Mouse (Mus musculus): ENCODE measurements around the gene Gm20388.

Gene Gm20388

GRCm38 (mm10) chr8:122020050-122020771 lies 2109.6 kb downstream of the Gm20388 start:
- no peak for DNase-seq (ENCODE audit: low spot score)

DNA sequence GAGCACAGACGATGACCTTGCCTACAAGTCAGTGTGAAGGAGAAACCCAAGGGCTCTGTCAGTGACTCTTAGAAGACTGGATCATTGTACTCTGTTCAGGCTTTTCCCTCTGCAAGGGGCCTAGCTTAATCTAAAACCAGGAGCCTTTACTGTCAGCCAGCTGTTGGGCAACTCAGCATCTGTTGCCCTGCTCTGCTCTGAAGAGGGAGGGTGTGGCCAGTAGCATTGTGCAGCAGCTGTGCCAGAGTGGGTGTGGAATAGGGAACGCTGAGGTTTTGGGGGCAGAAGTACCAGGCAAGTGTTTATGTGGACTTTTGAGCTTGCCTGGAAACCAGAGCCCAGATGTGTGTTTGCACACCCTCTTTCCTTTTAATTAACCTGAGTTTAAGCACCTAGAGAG lies 2111.1 kb downstream of the Gm20388 start:
- DNase-seq (ENCODE audit: low spot score), result no peak

DNA sequence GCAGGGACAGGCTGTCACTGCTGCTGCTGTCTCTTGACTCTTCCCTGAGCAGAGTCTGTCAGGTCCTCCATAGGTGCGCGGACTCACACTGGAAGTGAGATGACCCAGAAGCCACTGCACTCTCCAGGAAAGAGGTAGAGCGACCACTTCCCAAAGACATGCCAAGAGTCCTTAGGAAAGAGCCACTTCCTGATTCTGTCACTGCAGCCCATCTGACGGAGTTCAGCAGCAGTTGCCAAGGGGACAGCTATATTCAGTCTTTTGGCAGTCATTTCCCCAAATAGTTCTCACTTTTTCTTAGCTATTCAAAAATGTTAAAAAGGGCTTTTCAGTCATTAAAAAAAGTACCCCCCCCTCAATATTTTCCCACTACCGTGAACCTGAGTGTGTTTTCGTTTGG lies 2111.6 kb downstream of the Gm20388 start:
- DNase-seq (ENCODE audit: low spot score), result no peak

GRCm38 (mm10) chr8:122022705-122023104 lies 2112.1 kb downstream of the Gm20388 start:
- DNase-seq (ENCODE audit: low spot score), result no peak

DNA sequence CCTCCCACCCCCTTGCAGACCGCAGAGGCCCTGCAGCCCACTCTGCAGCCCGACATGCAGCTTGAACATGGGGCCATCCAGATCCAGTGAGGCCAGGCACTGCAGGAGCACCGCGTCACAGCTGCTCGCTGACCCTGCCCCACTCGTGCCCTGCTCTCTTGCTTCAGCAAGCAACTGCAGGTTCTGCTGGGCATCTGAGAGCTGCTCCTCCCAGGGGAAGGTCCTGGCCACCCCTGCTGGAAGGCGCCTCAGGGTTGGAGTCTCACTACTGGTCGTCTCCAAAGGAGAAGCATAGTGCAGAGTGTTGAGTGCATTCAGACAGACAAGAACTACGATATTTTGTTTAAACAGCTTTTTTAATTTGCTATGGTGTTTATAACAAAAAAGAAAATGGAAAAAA lies 2114.9 kb downstream of the Gm20388 start:
- DNase-seq (ENCODE audit: low spot score), result no peak

GRCm38 (mm10) chr8:122028116-122028515 lies 2117.5 kb downstream of the Gm20388 start:
- no peak for DNase-seq (ENCODE audit: low spot score)

GRCm38 (mm10) chr8:122030965-122031364 lies 2120.3 kb downstream of the Gm20388 start:
- no peak for DNase-seq (ENCODE audit: low spot score)

DNA sequence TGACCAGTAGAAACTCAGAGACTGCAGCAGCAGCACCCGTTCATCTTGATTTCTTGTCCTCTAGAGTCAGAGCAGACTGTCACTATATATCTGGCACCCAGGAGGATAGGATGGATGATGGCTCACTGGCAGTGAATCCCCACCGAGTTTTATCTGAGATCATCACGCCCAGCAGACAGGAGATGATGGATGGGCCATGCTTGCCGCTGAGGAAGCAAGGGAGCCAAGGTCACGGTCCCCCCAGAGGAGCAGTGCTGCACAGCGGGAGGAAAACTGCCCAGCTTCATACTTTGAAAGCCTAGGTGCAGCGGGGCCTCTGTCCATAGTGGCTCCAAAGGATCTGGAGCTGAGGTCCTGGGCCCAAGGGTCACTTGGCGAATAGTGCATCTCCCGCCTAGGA lies 2122.1 kb downstream of the Gm20388 start:
- DNase-seq (ENCODE audit: low spot score), result no peak

- no peak for DNase-seq (ENCODE audit: low spot score)
Observed at GRCm38 (mm10) chr8:122035543-122035942, 2124.9 kb downstream of the Gm20388 start.

DNA sequence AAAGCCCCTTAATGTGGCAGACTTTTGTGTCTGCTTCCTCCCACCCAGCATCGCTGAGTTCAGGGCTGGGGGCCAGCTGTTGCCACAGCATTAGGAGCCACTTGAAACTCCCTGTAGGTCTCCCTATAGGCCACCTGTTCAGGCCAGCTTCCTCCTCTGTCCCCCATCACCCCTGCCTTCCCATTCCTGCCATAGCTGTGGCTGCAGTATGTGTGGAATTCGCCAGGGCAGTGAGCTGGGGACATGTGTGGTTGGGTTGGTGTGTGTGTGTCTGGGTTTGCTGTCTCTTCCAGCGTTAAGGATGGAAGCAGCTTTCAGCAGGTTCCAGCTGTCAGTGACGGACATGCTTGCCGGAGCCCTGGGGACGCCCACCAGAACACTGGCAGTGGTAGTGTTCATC lies 2125.7 kb downstream of the Gm20388 start:
- no peak for DNase-seq (ENCODE audit: low spot score)

DNA sequence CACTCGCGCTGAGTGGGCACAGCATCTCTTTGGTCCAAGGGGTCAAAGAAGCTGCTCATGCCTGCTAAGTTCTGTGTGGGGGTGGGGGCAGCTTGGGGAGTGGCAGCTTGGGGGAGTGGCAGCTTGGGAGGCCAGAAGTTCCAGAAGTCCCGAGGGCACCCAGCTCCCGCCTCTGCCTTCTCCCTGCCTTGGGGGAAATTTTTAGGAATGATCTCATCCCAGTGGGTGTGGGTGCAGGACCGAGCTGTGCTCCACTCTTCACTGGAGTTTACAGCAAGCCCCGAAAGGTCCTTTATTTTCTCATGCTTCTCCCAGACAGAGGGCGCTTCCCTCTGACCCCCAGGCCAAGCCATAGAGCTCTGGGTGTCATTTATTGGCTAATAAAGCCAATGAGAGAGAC lies 2126.6 kb downstream of the Gm20388 start:
- no peak for DNase-seq (ENCODE audit: low spot score)

DNA sequence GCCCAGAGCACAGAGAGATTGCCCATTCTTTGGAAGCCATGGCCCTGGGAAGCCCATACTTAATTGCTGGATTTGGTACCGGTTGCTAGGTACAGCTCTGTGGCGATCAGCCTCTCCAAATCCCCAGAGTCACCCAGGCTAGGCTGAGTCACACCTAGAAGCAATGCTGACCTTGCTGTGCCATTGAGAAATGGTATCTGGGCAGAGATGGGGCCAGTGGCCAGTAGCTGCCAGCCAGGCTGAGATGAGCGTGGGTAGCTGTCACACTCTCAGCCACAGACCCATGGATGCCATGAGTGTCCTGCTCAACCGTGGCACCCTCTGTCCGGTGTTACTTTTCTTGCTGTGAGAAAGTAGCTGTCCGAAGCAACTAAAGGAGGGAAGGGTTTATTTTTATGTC lies 2127.4 kb downstream of the Gm20388 start:
- DNase-seq (ENCODE audit: low spot score), result no peak

- no peak for DNase-seq (ENCODE audit: low spot score)
Observed at GRCm38 (mm10) chr8:122039452-122039851, 2128.8 kb downstream of the Gm20388 start.

DNA sequence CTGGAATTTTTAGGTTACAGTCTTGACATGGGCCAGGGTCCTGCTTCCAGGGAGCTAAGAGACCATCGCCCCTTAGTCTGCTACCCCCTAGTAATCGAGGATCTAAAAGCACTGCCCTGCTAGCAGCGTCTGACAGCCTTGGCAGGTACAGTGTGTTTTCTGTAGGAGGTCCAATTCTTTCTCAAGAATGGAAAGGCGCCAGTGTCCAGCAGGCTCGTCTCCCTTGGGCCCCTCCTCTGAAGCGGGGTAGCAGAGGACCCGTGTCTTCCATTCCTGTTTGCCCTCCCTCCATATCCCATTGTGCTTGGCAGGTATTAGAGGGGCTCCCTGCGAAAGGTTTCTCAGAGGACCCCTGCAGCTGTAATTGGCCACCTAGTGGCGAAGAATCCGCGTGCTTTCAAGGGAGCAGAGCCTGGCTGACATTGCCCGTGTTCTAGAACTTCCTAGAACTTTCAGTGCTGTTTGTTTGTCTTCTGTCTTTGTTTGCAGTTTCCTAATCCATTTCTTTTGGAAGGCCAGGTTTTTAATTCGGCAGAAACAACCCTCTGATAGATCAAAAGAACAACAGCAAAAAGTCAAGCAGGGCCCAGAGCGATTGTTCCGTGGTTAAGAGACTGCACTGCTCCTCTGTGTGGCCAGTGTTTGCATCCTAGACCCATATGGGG lies 2136.7 kb downstream of the Gm20388 start:
- no peak for DNase-seq (ENCODE audit: low spot score)

DNA sequence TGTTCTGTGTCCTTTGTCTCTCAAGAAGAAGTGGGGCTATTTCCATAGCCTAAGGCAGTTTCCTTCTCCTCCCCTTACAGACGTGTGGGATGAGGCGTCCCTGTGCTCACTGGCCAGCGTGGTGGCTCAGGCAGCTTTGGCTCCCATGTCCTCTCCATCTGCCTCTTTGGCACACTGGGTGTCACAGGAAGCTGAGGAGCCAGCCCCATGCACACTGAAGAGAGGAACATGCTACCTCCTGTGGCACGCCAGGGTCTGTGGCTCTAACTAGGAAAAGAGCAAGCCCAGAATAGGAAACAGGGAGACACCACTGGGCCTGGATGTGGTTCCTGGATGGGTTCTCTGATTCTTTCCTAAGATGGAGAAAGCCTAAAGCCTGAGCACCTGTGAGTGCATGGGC lies 2138.6 kb downstream of the Gm20388 start:
- no peak for DNase-seq (ENCODE audit: low spot score)

GRCm38 (mm10) chr8:122049923-122050322 lies 2139.3 kb downstream of the Gm20388 start:
- no peak for DNase-seq (ENCODE audit: low spot score)

DNA sequence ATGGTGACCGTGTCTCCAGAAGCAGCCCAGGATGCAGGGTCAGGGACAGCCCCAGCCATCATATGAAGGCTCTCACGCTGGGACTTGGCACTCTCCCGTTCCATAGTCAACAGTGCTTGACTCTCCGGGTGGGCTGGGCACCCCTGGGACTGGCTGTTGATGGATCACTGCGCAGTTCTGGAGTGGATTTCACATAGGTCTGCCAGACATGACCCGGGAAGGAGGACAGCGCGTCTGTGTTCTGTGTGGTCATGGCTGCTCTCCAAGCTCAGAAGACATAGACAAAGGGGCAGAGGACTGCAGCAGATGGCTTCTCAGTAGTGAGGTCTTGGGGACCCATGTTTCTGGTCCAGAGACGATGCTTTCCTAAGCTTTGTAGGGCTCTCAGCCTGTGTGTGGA lies 2140.0 kb downstream of the Gm20388 start:
- no peak for DNase-seq (ENCODE audit: low spot score)

DNA sequence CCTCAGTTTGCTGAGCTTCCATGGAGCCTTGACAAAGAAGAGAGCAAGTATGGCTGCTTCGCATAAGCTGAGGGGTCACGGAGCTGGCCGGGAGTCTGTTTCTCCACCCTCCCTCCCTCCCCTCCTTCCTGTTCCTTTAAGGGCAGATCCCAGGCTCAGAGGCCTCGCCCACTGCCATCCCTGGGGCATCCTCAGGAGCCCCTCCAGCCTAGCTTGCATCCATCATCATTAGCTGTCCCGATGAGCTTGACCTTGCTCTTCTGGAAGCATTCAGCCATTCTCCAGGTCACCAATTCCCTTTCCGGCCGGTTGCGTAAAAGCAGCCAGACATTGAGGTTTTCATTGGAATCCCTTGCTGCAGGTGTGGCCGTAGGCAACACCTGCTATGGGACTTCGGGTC lies 2144.7 kb downstream of the Gm20388 start:
- no peak for DNase-seq (ENCODE audit: low spot score)

GRCm38 (mm10) chr8:122056113-122056512 lies 2145.5 kb downstream of the Gm20388 start:
- no peak for DNase-seq (ENCODE audit: low spot score)

DNA sequence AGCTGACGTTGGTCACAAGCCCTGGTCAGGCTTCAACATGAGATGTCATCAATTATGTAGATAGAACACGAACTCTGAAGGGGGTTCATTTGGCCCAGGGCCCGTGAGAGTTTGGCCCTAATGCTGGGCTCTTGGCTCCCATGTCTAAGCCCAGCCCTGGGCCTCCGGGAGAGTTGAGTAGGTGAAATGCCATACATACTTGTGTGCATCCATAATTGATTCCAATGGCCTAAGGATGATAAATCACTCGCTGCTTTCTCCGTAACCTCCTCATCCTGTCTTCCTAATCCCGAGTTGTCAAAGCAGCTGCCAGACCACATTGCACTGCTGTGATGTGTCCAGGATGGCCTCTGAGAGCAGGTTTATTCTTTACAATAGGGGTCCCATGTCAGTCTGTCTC lies 2146.2 kb downstream of the Gm20388 start:
- DNase-seq (ENCODE audit: low spot score), result no peak

GRCm38 (mm10) chr8:122058510-122058909 lies 2147.9 kb downstream of the Gm20388 start:
- DNase-seq (ENCODE audit: low spot score), result no peak

DNA sequence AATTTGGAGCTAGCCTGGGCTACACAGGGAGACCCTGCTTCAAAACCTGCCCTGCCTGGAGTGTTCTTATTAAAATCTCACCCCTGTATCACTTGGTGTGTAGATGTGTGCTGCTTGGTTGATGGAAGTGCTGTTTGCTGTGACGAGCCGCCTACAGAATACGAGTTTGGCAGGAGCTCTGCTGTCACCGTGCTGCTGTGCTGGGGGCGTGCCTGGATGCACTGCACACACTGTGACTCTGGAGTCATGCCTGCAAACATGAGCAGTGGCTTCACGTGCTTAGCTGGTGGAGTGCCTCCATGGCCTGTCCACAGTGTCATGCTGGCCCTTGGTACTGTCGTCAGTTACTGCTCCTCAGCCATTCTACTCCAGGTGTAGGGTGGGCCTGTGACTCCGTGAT lies 2148.3 kb downstream of the Gm20388 start:
- no peak for DNase-seq (ENCODE audit: low spot score)

DNA sequence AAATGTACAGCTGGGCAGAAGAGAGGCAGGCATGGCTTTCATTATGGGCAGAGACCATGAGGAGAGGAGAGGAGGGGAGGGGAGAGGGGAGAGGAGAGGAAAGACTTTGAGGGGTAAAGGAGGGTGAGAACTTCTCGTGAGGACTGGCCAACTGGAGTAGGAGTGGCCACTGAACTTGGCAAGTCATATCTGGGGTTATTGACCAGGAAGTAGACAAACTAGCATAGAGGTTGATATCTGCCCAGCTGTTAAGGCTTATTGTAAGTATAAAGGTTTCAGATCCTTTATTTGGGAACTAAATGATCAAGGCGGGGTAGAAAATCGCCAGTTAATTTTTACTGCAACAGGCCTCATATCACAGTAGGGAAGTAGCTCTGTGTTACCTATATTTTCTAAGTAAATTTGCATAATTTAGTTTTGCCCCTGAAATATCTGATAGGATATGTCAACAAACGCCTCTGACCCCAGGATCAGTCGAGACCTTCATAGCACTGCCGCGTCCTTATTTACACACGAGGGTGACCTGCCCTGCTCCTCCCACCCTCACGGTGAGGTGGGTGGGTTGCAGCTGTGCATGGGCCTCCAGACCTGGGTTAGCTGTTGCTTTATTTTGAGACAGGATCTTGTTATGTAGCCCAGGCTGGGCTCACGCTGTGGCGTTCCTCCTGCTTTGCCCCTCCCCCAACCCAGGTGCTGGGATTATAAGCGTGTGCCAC lies 2152.0 kb downstream of the Gm20388 start:
- DNase-seq (ENCODE audit: low spot score), result no peak

All from T-cell, adult 2 months (primary cell).